Mouse (Mus musculus) erythroblast, embryonic 14.5 days (primary cell): ENCODE results near the gene Astn1.

ENCODE experiments used
- GATA1 ChIP-seq: IDR thresholded peaks from 2 replicates; pipeline ENCODE4 v1.6.1; 2012; ENCODE audit warnings: low read length, inconsistent platforms, mixed read lengths
- TAL1 ChIP-seq: IDR thresholded peaks from 3 replicates; pipeline ENCODE4 v1.6.1; 2012; ENCODE audit warnings: low read length, inconsistent platforms, mixed read lengths

GRCm38 (mm10) chr1:158483733-158484132, 121.7 kb downstream of the Astn1 start:
- TF ChIP-seq TAL1: no peak
- no peak for TF ChIP-seq GATA1
